Mouse (Mus musculus) adrenal gland, postnatal 0 days (tissue): ENCODE measurements around the gene Stag2. TPM values are rescaled to one million over a fixed set of nuclear protein-coding genes. Genes with fewer than 3 reads are reported as not detected.

Experiments used
- polyA plus RNA-seq: library from polyadenylated mRNA; unstranded; fragments of >200 nt; fragmentation: Nextera tagmentation; extraction: Ambion mirVana; gene quantifications from 2 replicates; pipeline ENCODE4 v1.2.1, GENCODE M21; 2015

The Stag2 gene
- polyA plus RNA-seq, result 25.2 and 30.2 TPM in 2 replicates

GRCm38 (mm10) chrX:42148788-42149556 is at the start of gene Stag2:
Stag2 (plus strand) TSS chrX:42149317.

Other genes starting within 250 kb of the Stag2 start
- 31.5 and 60.2 TPM in 2 replicates for gene Thoc2, start 228.6 kb upstream of the Stag2 start, polyA plus RNA-seq
- 9.6 and 9.8 TPM in 2 replicates for gene Xiap, start 89.6 kb upstream of the Stag2 start, polyA plus RNA-seq